Mouse (Mus musculus) thymus, postnatal 36 days (tissue): ENCODE data around the gene Ankrd13b.

Experiments
- DNase-seq, 2 experiments: peaks; one replicate each; pipeline ENCODE4 v3.0.0; 2022; ENCODE audit warnings: mixed read lengths in 2 of 2

Ankrd13b gene

DNA sequence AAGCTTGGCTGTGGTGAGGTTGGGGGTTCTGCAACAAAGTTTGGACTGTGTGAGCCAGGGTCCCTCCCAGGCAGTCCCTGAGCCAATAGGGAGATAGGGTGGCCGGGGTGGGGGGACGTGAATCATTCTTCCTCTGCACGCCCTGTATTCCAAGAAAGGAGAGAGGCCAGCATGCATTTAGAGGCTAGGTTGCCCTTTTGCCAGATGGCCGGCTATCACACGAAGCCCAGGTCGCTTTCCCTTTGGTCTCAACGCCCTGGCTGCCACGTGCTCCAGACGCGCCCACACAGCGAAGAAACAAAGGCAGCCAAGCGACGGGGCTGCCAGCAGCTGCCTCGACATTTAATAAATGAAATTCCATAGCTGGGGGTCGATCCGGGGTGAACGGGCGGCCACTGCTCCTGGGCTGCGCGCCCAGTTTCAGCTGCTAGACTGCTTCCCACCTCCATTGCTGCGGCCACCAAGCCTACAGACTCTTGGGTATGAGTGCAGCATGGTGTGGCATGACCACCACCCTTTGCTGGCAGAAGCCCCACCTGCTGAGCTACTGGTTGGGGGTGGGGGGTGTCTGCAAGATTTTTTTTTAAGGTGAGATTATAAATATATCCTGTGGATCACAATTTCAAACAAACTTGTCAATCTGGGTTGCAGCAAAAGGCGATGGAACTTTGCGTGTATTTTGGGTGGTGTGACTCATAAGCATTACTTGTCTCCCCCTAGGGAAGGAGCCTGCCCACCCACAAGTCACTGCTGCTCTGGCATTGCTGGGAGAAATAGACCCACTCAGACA lies 2.2 kb upstream of the Ankrd13b start:
- DNase-seq: peak in 1 of 2 experiments; percentile 52

DNA sequence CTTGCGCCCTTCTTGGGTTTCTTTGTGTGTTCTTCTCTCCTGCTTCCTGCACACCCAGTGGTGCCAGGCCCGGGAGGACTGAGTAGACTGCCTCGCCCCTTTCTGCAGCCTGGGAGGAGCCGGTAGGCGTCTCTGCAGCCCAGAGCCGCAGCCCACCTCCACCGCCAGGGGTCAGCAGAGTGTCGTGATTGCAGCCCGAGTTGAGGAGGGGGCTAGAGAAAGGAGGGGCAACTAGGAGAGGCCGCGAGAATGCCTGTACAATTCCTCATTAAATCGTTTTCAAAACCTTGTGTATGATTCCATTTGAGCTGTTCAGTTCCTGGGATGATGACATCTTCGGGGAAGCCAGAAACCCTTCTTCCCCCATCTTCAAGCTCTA lies 1.6 kb upstream of the Ankrd13b start:
- DNase-seq: peak; percentile 93 to 96

DNA sequence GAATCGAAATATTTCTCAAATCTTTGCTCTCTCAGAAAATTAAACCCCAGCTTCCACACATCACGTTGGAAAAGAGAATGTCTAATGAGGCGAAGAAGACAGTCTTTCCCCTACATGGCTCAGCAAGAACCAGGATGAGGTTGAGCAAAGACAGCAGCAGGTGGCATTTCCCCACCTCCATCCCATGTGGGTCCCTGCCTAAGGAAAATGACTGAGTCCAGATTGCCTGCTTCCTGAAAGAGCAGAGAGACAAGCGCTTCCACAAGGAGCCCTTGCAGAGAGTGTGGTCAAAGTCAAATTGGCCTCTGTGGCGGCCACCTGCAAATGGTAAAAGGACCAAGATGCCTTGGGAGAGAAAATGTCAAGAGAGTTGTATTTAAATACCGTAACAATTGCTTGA lies 973 bp upstream of the Ankrd13b start:
- no peak for DNase-seq

- DNase-seq: peak in 1 of 2 experiments; percentile 55
Measured at GRCm38 (mm10) chr11:77488771-77489581, 502 bp downstream of the Ankrd13b start.

- no peak for DNase-seq
Measured at GRCm38 (mm10) chr11:77486798-77487197, 2.7 kb downstream of the Ankrd13b start.

DNA sequence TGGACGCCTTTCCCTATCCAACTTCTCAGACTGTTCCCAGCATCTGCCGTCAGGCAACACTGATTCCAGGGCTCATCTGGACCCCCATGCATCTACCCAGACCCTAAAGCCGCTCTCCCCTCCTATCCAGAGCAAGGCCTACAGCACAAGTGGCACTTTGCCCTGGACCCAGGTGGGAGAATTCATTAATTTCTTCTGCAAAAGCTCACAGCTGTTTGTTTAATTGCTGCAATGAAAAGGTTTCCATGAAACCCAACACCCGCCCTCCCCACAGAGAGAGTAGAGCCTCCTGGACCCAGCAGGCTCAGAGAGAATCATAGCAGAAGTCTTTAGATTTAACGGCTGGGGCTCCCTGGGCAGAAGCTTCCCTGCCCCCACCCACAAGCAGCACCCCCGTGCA lies 4.2 kb downstream of the Ankrd13b start:
- DNase-seq: no peak

GRCm38 (mm10) chr11:77483510-77484255 lies 5.8 kb downstream of the Ankrd13b start:
- peak; percentile 70 to 85 for DNase-seq

- DNase-seq: no peak
Measured at GRCm38 (mm10) chr11:77483043-77483442, 6.4 kb downstream of the Ankrd13b start.

- DNase-seq: no peak
Measured at GRCm38 (mm10) chr11:77476895-77477294, 12.6 kb downstream of the Ankrd13b start.

DNA sequence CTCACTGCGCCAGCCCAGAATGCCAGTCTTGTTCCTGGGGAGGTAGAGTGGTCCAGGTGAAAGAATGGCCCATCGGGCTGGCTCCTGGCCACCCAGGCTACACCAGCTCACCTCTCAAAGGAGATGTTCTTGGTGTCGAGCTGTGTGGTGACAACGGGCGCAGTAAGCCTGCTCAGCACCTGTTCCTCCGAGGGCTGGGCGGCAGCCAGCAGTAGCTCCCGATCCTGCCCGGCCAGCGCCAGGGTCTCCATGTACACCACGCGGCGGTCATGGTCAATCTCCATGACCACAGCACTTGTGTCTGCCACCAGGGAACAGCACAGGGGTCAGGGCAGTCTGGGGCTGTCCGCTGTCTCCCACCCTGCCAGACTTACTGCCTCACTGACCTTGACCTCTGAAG lies 13.3 kb downstream of the Ankrd13b start:
- DNase-seq: no peak

GRCm38 (mm10) chr11:77472775-77473174 lies 16.7 kb downstream of the Ankrd13b start:
- DNase-seq: no peak

DNA sequence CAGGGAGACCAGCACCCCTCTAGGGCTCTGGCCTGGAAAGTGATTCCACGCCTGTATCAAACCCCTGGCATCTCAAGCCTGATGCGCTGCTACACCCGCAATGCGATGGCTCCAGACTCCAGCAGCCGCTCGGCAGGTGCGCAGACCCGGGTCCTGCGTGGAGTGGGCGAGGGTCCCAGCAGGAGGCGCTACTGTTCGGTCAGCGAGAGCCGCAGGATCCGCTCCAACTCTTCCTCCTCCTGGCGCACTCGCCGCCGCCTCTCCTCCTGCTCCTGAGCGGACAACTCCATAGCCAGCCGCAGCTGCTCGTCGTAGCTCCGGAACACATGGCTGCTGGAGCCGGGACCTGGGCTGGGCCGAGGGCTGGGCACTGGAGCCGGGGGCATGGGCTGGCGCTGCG lies 18.1 kb downstream of the Ankrd13b start:
- no peak for DNase-seq

GRCm38 (mm10) chr11:77468397-77468796 lies 21.1 kb downstream of the Ankrd13b start:
- no peak for DNase-seq

DNA sequence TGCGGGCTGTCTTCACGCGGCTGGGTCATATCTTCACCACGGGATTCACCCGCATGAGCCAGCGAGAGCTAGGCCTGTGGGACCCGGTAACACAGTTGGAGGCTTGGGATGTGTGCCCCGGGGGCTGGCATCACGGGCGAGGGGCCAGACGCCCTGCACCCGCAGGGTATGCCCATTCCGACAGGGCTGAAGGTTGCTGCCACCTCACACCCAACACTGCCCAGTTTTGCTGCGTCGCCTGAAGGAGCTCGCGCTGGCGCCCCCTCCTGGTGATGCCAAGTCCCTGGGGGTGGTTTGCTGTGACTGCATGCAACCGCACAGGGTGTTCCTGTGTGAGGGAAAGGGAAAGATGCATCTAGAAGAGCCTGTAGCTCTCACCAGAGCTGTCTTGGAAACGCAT lies 21.7 kb downstream of the Ankrd13b start:
- peak; percentile 83 to 84 for DNase-seq

DNA sequence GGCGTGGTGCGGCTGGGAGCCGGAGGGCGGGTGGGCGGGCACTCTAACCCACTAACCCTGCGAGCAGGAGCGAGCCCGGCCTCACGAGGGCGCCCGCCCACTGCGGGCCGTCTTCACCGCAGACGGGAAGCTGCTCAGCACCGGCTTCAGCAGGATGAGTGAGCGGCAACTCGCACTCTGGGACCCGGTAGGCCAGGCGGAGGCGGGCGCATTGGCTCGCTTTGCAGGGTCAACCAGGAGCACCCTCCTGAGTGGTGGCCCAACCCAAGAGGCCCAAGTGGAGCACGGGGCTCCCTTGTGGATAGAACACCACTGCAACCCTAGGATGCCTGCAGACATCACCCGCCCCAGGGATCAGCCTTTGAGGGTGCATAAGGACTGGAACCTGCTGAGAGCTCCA lies 22.3 kb downstream of the Ankrd13b start:
- peak; percentile 91 for DNase-seq

- no peak for DNase-seq
Measured at GRCm38 (mm10) chr11:77466544-77466943, 22.9 kb downstream of the Ankrd13b start.

GRCm38 (mm10) chr11:77465111-77465510 lies 24.4 kb downstream of the Ankrd13b start:
- no peak for DNase-seq

- DNase-seq: no peak
Measured at GRCm38 (mm10) chr11:77464684-77465083, 24.8 kb downstream of the Ankrd13b start.

DNA sequence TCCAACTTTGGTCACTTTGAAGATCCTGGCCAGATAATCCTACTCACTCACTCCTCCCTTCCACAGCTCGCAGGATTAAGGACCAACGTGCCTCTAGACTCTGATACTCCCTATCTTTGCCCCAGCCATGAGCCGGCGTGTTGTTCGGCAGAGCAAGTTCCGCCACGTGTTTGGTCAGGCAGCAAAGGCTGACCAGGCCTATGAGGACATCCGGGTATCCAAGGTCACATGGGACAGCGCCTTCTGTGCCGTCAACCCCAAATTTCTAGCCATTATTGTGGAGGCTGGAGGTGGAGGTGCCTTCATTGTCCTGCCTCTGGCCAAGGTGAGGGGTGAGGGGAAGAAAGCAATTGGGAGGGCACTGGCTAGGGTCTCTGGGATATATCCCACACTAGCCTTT lies 25.7 kb downstream of the Ankrd13b start:
- DNase-seq: no peak

- no peak for DNase-seq
Measured at GRCm38 (mm10) chr11:77463101-77463445, 26.4 kb downstream of the Ankrd13b start.

- DNase-seq: no peak
Measured at GRCm38 (mm10) chr11:77462283-77463100, 27.0 kb downstream of the Ankrd13b start, which contains the start of gene Coro6. Coro6 (plus strand) TSS chr11:77462411.

DNA sequence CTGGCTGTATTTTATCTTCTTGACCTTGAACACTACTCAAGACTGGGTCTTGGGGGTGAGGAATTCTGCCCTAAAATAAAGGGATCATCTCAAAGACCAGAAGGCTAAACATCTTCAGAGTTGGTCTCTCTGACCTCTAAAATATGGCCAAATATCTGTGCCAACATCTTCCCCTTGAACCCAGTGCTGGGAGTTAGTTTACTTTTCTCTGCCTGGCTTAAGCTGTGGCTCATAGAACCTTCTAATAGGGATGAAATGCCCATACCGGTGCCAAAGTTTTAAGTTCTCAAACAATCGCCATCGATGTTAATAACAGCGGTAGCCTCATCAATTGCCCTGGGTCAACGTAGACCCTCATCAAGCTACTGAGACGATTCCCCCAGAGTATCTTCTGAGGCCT lies 27.6 kb downstream of the Ankrd13b start:
- DNase-seq: no peak
